Mouse (Mus musculus) liver, embryonic 15.5 days (tissue): ENCODE measurements at regions not wholly inside any gene's neighbourhood (a gene's known extent, or its start where the extent isn't known, plus 50 kb on each side); places are given as distances from the start of the nearest gene placed in this dataset.
A peak's percentile ranks its signal among the peaks of the same experiment; 100 is the strongest.

ENCODE experiments used
- ATAC-seq: fragments of 200-750 bp; cut with Nextera tagmentation; 2 replicates; pipeline ENCODE4 v1.8.0; 2017; ENCODE audit warnings: moderate number of reproducible peaks, mild to moderate bottlenecking, moderate library complexity; ENCODE audit not compliant: insufficient read depth
- H3K27ac ChIP-seq: fragments of 300-500 bp; sonication (generic); replicated peaks from 2 replicates; pipeline ENCODE4 v1.5.1; 2015; ENCODE audit warnings: mild to moderate bottlenecking, inconsistent platforms
- H3K27me3 ChIP-seq: fragments of 300-500 bp; sonication (generic); 2 replicates; pipeline ENCODE4 v1.6.1; 2015; ENCODE audit warnings: mild to moderate bottlenecking, inconsistent platforms
- H3K36me3 ChIP-seq: fragments of 300-500 bp; sonication (generic); replicated peaks from 2 replicates; pipeline ENCODE4 v1.6.1; 2015; ENCODE audit warnings: moderate library complexity, mild to moderate bottlenecking, inconsistent platforms
- H3K4me1 ChIP-seq: fragments of 300-500 bp; sonication (generic); replicated peaks from 2 replicates; pipeline ENCODE4 v1.6.1; 2015; ENCODE audit warnings: inconsistent platforms
- H3K4me2 ChIP-seq: fragments of 300-500 bp; sonication (generic); 2 replicates; pipeline ENCODE4 v1.6.1; 2015; ENCODE audit warnings: moderate library complexity, mild to moderate bottlenecking, inconsistent platforms
- H3K4me3 ChIP-seq: fragments of 300-500 bp; sonication (generic); replicated peaks from 2 replicates; pipeline ENCODE4 v1.5.1; 2015; ENCODE audit warnings: mild to moderate bottlenecking, inconsistent platforms
- H3K9ac ChIP-seq: fragments of 300-500 bp; sonication (generic); 2 replicates; pipeline ENCODE4 v1.6.1; 2015; ENCODE audit warnings: moderate library complexity, mild to moderate bottlenecking, inconsistent platforms
- H3K9me3 ChIP-seq: fragments of 300-500 bp; sonication (generic); replicated peaks from 2 replicates; pipeline ENCODE4 v1.6.1; 2016; ENCODE audit warnings: inconsistent platforms
- WGBS: fragments of 180-500 bp; shearing (Covaris S2); methylation state at CpG from one replicate; pipeline ENCODE4 v1.1.7; 2015; ENCODE audit warnings: mixed read lengths; ENCODE audit not compliant: insufficient replicate concordance; 5-methylcytosine and 5-hydroxymethylcytosine counted together

DNA sequence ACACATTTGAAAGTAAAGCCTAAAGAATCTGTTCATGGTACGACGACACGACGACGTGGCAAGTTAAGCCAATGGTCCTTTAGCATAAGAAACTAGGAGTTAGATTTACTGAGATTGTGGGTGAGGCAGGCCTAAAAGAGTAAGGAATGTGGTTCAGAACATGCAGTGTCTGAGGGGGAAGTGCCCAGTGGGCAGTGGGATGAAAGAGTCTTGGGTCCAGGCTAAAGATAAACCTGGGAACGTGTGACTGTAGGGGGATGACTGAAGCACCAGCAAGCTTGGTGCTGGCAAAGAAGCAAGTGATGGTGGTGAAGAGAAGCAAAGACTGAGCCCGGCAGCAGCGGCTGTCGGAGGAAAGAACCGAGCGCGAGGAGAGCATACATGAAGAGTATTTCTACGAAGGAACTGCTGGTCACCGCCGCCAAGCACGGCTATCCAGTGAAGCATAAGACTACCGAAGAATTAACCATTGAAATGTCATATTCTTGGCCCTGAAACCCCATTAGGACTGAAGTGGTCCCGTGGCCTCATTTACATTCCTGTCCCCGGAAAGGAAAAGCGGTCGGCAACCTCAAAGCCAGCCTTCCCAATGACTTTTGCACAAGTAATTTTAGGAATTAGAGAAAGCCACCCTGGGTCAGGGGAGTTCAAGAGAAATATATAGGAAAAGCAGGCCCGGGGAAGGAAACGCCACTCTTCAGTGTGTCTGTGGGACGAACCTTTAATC lies 76.2 kb upstream of the Armc2 start:
- no peaks in the 10 kb centered on the region for H3K36me3 ChIP-seq
- H3K4me2 ChIP-seq: no peak overlapping the region
- H3K27me3 ChIP-seq: no peaks in the 10 kb centered on the region
- H3K9ac ChIP-seq: no peak overlapping the region
- H3K4me3 ChIP-seq: no peak overlapping the region
- WGBS: 80% methylated on average over 24 of the region's 24 CpGs
- peaks cover 28% of the 10 kb centered on the region for H3K4me1 ChIP-seq
- no peak overlapping the region for H3K27ac ChIP-seq
- ATAC-seq: no peak
- no peaks in the 10 kb centered on the region for H3K9me3 ChIP-seq

- no peak overlapping the region for H3K4me2 ChIP-seq
- ATAC-seq: no peak
- no peaks in the 10 kb centered on the region for H3K36me3 ChIP-seq
- WGBS: 62% methylated on average over 8 of the region's 8 CpGs
- no peak overlapping the region for H3K27ac ChIP-seq
- H3K27me3 ChIP-seq: no peaks in the 10 kb centered on the region
- no peaks in the 10 kb centered on the region for H3K9me3 ChIP-seq
- peaks cover 34% of the 10 kb centered on the region for H3K4me1 ChIP-seq
- no peak overlapping the region for H3K9ac ChIP-seq
- no peak overlapping the region for H3K4me3 ChIP-seq
Observed at GRCm38 (mm10) chr10:42093176-42093759, 75.0 kb upstream of the Armc2 start.

GRCm38 (mm10) chr10:42092500-42092899 lies 74.3 kb upstream of the Armc2 start:
- Histone ChIP-seq H3K36me3 (no peaks in the 10 kb centered on the region), H3K4me3 (no peak overlapping the region), H3K4me2 (no peak overlapping the region), H3K4me1 (peaks cover 34% of the 10 kb centered on the region), H3K9ac (no peak overlapping the region), H3K27me3 (no peaks in the 10 kb centered on the region; the same call in 1 of the 2 replicates), H3K27ac (no peak overlapping the region), H3K9me3 (no peaks in the 10 kb centered on the region)
- no peak for ATAC-seq
- 84% methylated on average over 6 of the region's 6 CpGs for WGBS

DNA sequence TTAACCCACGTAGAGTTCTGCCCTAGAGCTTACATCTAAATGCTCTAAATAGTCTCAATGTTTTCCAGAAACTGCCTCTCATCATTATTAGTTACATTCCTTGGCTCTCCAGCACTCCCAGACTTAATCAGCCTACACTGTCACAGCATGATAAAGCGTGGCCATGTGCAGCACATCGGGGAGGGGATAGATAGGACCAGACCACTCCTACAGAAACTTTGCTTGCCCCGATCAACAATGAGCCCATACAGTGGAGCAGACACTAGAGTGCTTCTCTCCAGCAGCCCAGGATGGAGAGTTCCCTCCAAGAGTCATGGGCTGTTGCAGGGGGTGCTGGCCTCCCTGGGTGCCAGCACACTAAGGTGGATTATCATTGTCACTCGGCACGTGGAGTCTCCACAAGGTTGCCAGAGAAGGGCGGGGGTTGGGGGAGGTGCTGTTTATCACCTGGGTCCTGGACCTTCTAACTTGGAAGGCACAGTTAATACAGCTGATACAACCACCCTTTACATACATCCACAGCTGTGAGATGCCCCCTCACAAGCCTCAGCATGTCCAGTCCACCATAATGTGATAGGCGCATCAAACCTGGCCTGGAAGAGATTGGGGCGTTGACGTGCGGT lies 73.4 kb upstream of the Armc2 start:
- Histone ChIP-seq H3K9me3 (no peaks in the 10 kb centered on the region), H3K36me3 (no peaks in the 10 kb centered on the region), H3K4me1 (peaks cover 34% of the 10 kb centered on the region), H3K4me3 (no peak overlapping the region), H3K27me3 (no peaks in the 10 kb centered on the region; the same call in 1 of the 2 replicates), H3K9ac (no peak overlapping the region), H3K27ac (no peak overlapping the region; the same call in 1 of the 2 replicates), H3K4me2 (peak overlapping the region; percentile 50)
- WGBS: 40% methylated on average over 11 of the region's 11 CpGs
- peak; percentile 78 for ATAC-seq

GRCm38 (mm10) chr10:42090806-42091205 lies 72.6 kb upstream of the Armc2 start:
- H3K4me3 ChIP-seq: no peak overlapping the region
- ATAC-seq: no peak
- no peaks in the 10 kb centered on the region for H3K9me3 ChIP-seq
- 81% methylated on average over 7 of the region's 7 CpGs for whole genome bisulfite sequencing
- no peak overlapping the region for H3K27ac ChIP-seq
- H3K4me1 ChIP-seq: peaks cover 34% of the 10 kb centered on the region
- no peaks in the 10 kb centered on the region; the same call in 1 of the 2 replicates for H3K27me3 ChIP-seq
- H3K36me3 ChIP-seq: no peaks in the 10 kb centered on the region
- no peak overlapping the region for H3K4me2 ChIP-seq
- no peak overlapping the region for H3K9ac ChIP-seq

- Histone ChIP-seq H3K4me2 (no peak overlapping the region), H3K4me1 (peaks cover 34% of the 10 kb centered on the region), H3K9me3 (no peaks in the 10 kb centered on the region), H3K9ac (no peak overlapping the region), H3K4me3 (no peak overlapping the region), H3K27ac (no peak overlapping the region), H3K27me3 (no peaks in the 10 kb centered on the region; the same call in 1 of the 2 replicates), H3K36me3 (no peaks in the 10 kb centered on the region)
- WGBS: 60% methylated on average over 3 of the region's 3 CpGs
- no peak for ATAC-seq
Observed at GRCm38 (mm10) chr10:42090147-42090546, 71.9 kb upstream of the Armc2 start.

- Histone ChIP-seq H3K4me3 (no peak overlapping the region), H3K9ac (no peak overlapping the region), H3K9me3 (no peaks in the 10 kb centered on the region), H3K36me3 (no peaks in the 10 kb centered on the region), H3K27me3 (no peaks in the 10 kb centered on the region; the same call in 1 of the 2 replicates), H3K4me1 (peaks cover 34% of the 10 kb centered on the region), H3K4me2 (no peak overlapping the region), H3K27ac (no peak overlapping the region)
- no peak for ATAC-seq
- WGBS: 70% methylated on average over 5 of the region's 5 CpGs
Observed at GRCm38 (mm10) chr10:42089686-42090085, 71.4 kb upstream of the Armc2 start.

DNA sequence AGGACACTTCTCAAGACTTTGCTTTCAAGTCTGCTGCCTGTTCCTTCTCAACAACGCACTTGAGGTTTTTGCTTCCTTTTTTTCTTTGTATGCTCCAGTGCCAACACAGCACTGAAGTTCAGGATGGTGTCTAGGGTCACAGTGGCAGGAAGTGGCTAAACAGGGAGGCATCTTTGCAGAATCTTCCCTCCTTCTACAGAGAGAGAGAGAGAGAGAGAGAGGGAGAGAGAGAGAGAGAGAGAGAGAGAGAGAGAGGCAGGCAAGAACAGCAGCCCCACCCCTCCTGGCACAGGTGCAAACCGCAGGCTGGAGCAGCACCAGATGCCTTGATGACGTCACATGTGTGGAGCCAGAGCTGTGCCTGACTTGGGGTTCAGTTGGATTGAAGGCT lies 71.0 kb upstream of the Armc2 start:
- H3K27ac ChIP-seq: no peak overlapping the region
- H3K27me3 ChIP-seq: no peaks in the 10 kb centered on the region; the same call in 1 of the 2 replicates
- 3% methylated on average over 3 of the region's 3 CpGs for WGBS
- no peak overlapping the region for H3K4me3 ChIP-seq
- no peak overlapping the region; the same call in 1 of the 2 replicates for H3K4me2 ChIP-seq
- no peaks in the 10 kb centered on the region for H3K36me3 ChIP-seq
- no peak overlapping the region for H3K9ac ChIP-seq
- no peaks in the 10 kb centered on the region for H3K9me3 ChIP-seq
- no peak; the same call in 1 of the 2 replicates for ATAC-seq
- peaks cover 34% of the 10 kb centered on the region for H3K4me1 ChIP-seq

GRCm38 (mm10) chr10:42088570-42089234 lies 70.5 kb upstream of the Armc2 start:
- Histone ChIP-seq H3K4me1 (peaks cover 34% of the 10 kb centered on the region), H3K9ac (no peak overlapping the region), H3K27me3 (no peaks in the 10 kb centered on the region; the same call in 1 of the 2 replicates), H3K4me2 (no peak overlapping the region; the same call in 1 of the 2 replicates), H3K4me3 (no peak overlapping the region), H3K36me3 (no peaks in the 10 kb centered on the region), H3K9me3 (no peaks in the 10 kb centered on the region), H3K27ac (no peak overlapping the region)
- 41% methylated on average over 14 of the region's 14 CpGs for WGBS
- no peak for ATAC-seq

- Histone ChIP-seq H3K27ac (no peak overlapping the region), H3K27me3 (no peaks in the 10 kb centered on the region; the same call in 1 of the 2 replicates), H3K4me1 (peaks cover 34% of the 10 kb centered on the region), H3K4me3 (no peak overlapping the region), H3K9ac (no peak overlapping the region), H3K4me2 (no peak overlapping the region), H3K9me3 (no peaks in the 10 kb centered on the region), H3K36me3 (no peaks in the 10 kb centered on the region)
- ATAC-seq: no peak
- WGBS: 75% methylated on average over 3 of the region's 3 CpGs
Observed at GRCm38 (mm10) chr10:42087906-42088305, 69.7 kb upstream of the Armc2 start.

- no peak for ATAC-seq
- 78% methylated on average over 10 of the region's 10 CpGs for WGBS
- H3K27me3 ChIP-seq: no peaks in the 10 kb centered on the region; the same call in 1 of the 2 replicates
- no peaks in the 10 kb centered on the region for H3K9me3 ChIP-seq
- H3K4me1 ChIP-seq: peaks cover 26% of the 10 kb centered on the region
- H3K4me2 ChIP-seq: no peak overlapping the region
- no peak overlapping the region for H3K9ac ChIP-seq
- H3K4me3 ChIP-seq: no peak overlapping the region
- no peaks in the 10 kb centered on the region for H3K36me3 ChIP-seq
- no peak overlapping the region for H3K27ac ChIP-seq
Observed at GRCm38 (mm10) chr10:42086691-42087090, 68.4 kb upstream of the Armc2 start.
